Mouse (Mus musculus): Measurements from ENCODE around the gene Mgme1.

Gene Mgme1

GRCm38 (mm10) chr2:144305721-144306294 is 35.3 kb downstream of the Mgme1 start:
- DNase-seq (ENCODE audit: low spot score): peak; percentile 49

- DNase-seq (ENCODE audit: low spot score): no peak
These were observed 38.1 kb downstream of the Mgme1 start for GRCm38 (mm10) chr2:144308561-144308960.

GRCm38 (mm10) chr2:144310273-144310672 is 39.8 kb downstream of the Mgme1 start:
- no peak for DNase-seq (ENCODE audit: low spot score)

GRCm38 (mm10) chr2:144311372-144311771 is 40.9 kb downstream of the Mgme1 start:
- no peak for DNase-seq (ENCODE audit: low spot score)

DNA sequence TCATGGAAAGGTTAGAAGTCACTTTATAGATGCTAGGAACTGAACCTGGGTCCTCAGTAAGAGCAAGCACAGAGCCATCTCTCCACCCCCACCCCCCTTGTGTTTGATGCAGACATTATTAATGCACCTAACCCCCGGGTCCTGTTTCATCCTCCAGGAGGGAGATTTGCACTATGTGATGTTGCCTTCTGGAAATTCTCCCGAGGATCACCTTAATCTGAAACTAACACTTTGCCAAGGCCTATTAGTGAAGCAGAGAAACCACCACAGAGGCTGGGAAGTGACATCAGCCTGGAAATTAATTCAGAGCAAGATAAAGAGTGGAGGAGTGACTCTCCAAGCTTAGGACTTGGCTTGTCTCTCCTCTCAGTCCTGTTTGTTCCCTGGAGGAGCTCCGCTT is 53.8 kb downstream of the Mgme1 start:
- no peak for DNase-seq (ENCODE audit: low spot score)

GRCm38 (mm10) chr2:144329451-144329850 is 59.0 kb downstream of the Mgme1 start:
- DNase-seq (ENCODE audit: low spot score): no peak

GRCm38 (mm10) chr2:144329937-144330336 is 59.5 kb downstream of the Mgme1 start:
- no peak for DNase-seq (ENCODE audit: low spot score)

GRCm38 (mm10) chr2:144330352-144330959 is 60.0 kb downstream of the Mgme1 start:
- peak; percentile 46 for DNase-seq (ENCODE audit: low spot score)
